Mouse (Mus musculus): ENCODE data around the gene Pycr1. TPM values are rescaled to one million over a fixed set of nuclear protein-coding genes. Genes with fewer than 3 reads are reported as not detected.
"Not testable (repeated sequence)": the region's sequence is repeated elsewhere in the genome, so short reads cannot be mapped to it uniquely, and the experiment has no call there.

The Pycr1 gene
- polyA plus RNA-seq, 1 experiment from 2014 or later: 34.9 TPM

- H3K9me3 ChIP-seq (ENCODE audit: control insufficient read depth, low read length): no peaks in the 10 kb centered on the region
- WGBS: 93% methylated on average over 4 of the region's 4 CpGs
- H3K27ac ChIP-seq (ENCODE audit: low read length): no peak overlapping the region
- H3K36me3 ChIP-seq (ENCODE audit: control insufficient read depth, insufficient read depth): peaks cover 10% of the 10 kb centered on the region; the same call in 1 of the 2 replicates
- no peak overlapping the region for H3K9ac ChIP-seq (replicated peaks; ENCODE audit: low read depth, low read length)
- H3K27me3 ChIP-seq (replicated peaks; ENCODE audit: control insufficient read depth, insufficient read depth, low read length): no peaks in the 10 kb centered on the region
- H3K4me2 ChIP-seq (ENCODE audit: low read length): no peak overlapping the region
- no peak for ATAC-seq
- no peak overlapping the region for H3K4me3 ChIP-seq (replicated peaks; ENCODE audit: low read length)
- peaks cover 10% of the 10 kb centered on the region for H3K4me1 ChIP-seq (replicated peaks; ENCODE audit: control insufficient read depth, insufficient read depth, low read length)
Measured at GRCm38 (mm10) chr11:120676951-120677350, 33.4 kb upstream of the Pycr1 start.

DNA sequence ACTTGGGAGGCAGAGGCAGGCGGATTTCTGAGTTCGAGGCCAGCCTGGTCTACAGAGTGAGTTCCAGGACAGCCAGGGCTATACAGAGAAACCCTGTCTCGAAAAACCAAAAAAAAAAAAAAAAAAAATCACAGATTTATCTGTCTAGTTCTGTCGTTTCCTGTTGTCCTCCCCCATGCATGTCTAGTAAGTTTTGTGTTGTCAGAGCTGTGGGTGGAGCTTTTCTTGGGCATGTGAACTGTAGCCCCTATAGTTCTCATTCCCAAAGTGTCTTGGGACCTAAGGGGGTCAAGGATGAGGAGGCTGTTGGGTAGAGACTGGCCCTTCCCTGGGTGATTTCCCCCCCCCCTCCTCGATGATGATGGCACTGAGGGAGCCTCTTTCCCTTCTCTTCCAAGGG lies 32.3 kb upstream of the Pycr1 start:
- not testable (repeated sequence) for ATAC-seq; H3K27ac ChIP-seq (ENCODE audit: low read length); H3K9me3 ChIP-seq (ENCODE audit: control insufficient read depth, low read length); H3K36me3 ChIP-seq (ENCODE audit: control insufficient read depth, insufficient read depth); H3K9ac ChIP-seq (replicated peaks; ENCODE audit: low read depth, low read length); H3K4me2 ChIP-seq (ENCODE audit: low read length); H3K27me3 ChIP-seq (replicated peaks; ENCODE audit: control insufficient read depth, insufficient read depth, low read length); H3K4me3 ChIP-seq (replicated peaks; ENCODE audit: low read length)
- WGBS: 92% methylated on average over 4 of the region's 5 CpGs
- peaks cover 10% of the 10 kb centered on the region for H3K4me1 ChIP-seq (replicated peaks; ENCODE audit: control insufficient read depth, insufficient read depth, low read length)

- Histone ChIP-seq H3K4me2 (ENCODE audit: low read length) (peak overlapping the region; percentile 77), H3K9me3 (ENCODE audit: control insufficient read depth, low read length) (no peaks in the 10 kb centered on the region), H3K4me1 (replicated peaks; ENCODE audit: control insufficient read depth, insufficient read depth, low read length) (peaks cover 10% of the 10 kb centered on the region), H3K36me3 (ENCODE audit: control insufficient read depth, insufficient read depth) (peaks cover 4% of the 10 kb centered on the region; the same call in 1 of the 2 replicates), H3K9ac (replicated peaks; ENCODE audit: low read depth, low read length) (peak overlapping the region; percentile 83), H3K4me3 (replicated peaks; ENCODE audit: low read length) (peak overlapping the region; percentile 87), H3K27ac (ENCODE audit: low read length) (peak overlapping the region; percentile 87), H3K27me3 (replicated peaks; ENCODE audit: control insufficient read depth, insufficient read depth, low read length) (no peaks in the 10 kb centered on the region)
- peak; percentile 9 for ATAC-seq
- WGBS: 36% methylated on average over 12 of the region's 12 CpGs
Measured at GRCm38 (mm10) chr11:120673594-120674122, 30.1 kb upstream of the Pycr1 start.

DNA sequence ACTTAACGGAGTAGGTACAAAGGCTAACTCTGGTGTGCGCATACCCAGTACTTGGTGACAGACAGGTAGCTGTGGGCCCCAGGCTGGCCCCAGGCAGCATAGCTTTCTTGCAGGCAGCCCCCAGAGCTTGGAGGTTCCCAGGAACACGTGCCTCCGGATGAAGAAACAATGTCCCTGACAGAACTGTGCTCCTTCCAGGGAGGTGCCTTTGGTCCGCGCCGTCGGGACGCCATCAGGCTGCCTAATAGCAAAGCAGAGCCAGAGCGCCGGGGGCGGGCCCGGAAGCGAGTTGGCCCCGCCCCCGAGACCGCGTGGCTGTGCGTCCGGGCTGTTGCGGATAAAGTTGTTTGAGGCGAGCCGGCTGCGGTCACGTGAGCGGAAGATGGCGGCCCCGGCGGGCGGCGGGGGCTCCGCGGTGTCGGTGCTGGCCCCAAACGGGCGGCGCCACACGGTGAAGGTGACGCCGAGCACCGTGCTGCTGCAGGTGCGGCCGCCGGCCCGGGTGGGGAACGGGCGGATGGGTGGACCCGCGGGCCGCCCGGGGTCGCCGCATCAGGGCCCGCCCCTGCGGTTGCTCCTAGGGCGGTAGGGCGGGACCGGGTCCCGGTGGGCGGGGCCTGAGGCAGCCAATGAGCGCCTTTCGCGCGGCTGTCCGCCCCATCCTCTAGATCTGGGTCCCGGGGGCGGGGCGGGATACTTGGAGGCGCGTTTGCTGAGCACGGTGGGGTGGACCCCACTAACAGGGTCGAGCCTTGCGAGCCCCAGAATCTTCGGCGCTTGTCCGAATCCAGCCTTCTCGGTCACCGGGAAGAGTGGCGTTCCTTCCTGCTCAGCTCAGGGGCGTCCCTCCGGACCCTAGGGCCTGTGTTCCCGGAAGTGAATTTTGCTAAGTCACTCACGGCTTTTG lies 29.4 kb upstream of the Pycr1 start, which contains the start of gene Aspscr1:
Aspscr1 (plus strand) TSS at position 287 of the 907 bp plus-strand sequence.
- H3K27ac ChIP-seq (ENCODE audit: low read length): peak within 1 kb of the TSS; percentile 87
- no peaks in the 10 kb centered on the region for H3K27me3 ChIP-seq (replicated peaks; ENCODE audit: control insufficient read depth, insufficient read depth, low read length)
- peak within 1 kb of the TSS; percentile 87 for H3K4me3 ChIP-seq (replicated peaks; ENCODE audit: low read length)
- H3K36me3 ChIP-seq (ENCODE audit: control insufficient read depth, insufficient read depth): peaks cover 2% of the 10 kb centered on the region; the same call in 1 of the 2 replicates
- H3K4me2 ChIP-seq (ENCODE audit: low read length): peak within 1 kb of the TSS; percentile 77
- WGBS: under 1% methylated on average over 71 of the region's 83 CpGs
- H3K9ac ChIP-seq (replicated peaks; ENCODE audit: low read depth, low read length): peak within 1 kb of the TSS; percentile 83
- ATAC-seq: peak; percentile 97
- peaks cover 10% of the 10 kb centered on the region for H3K4me1 ChIP-seq (replicated peaks; ENCODE audit: control insufficient read depth, insufficient read depth, low read length)
- H3K9me3 ChIP-seq (ENCODE audit: control insufficient read depth, low read length): no peaks in the 10 kb centered on the region

GRCm38 (mm10) chr11:120666617-120667016 lies 23.0 kb upstream of the Pycr1 start:
- Histone ChIP-seq H3K4me2 (ENCODE audit: low read length) (no peak overlapping the region), H3K9ac (replicated peaks; ENCODE audit: low read depth, low read length) (no peak overlapping the region), H3K4me1 (replicated peaks; ENCODE audit: control insufficient read depth, insufficient read depth, low read length) (no peaks in the 10 kb centered on the region), H3K27me3 (replicated peaks; ENCODE audit: control insufficient read depth, insufficient read depth, low read length) (peaks cover 18% of the 10 kb centered on the region), H3K4me3 (replicated peaks; ENCODE audit: low read length) (no peak overlapping the region), H3K27ac (ENCODE audit: low read length) (no peak overlapping the region), H3K9me3 (ENCODE audit: control insufficient read depth, low read length) (no peaks in the 10 kb centered on the region), H3K36me3 (ENCODE audit: control insufficient read depth, insufficient read depth) (no peaks in the 10 kb centered on the region)
- ATAC-seq: no peak
- WGBS: 18% methylated on average over 3 of the region's 3 CpGs

- no peak for ATAC-seq
- Histone ChIP-seq H3K27me3 (replicated peaks; ENCODE audit: control insufficient read depth, insufficient read depth, low read length) (peaks cover 29% of the 10 kb centered on the region), H3K36me3 (ENCODE audit: control insufficient read depth, insufficient read depth) (no peaks in the 10 kb centered on the region), H3K27ac (ENCODE audit: low read length) (no peak overlapping the region), H3K4me2 (ENCODE audit: low read length) (no peak overlapping the region), H3K9ac (replicated peaks; ENCODE audit: low read depth, low read length) (no peak overlapping the region), H3K4me1 (replicated peaks; ENCODE audit: control insufficient read depth, insufficient read depth, low read length) (peaks cover 8% of the 10 kb centered on the region), H3K4me3 (replicated peaks; ENCODE audit: low read length) (no peak overlapping the region), H3K9me3 (ENCODE audit: control insufficient read depth, low read length) (no peaks in the 10 kb centered on the region)
- WGBS: 87% methylated on average over 3 of the region's 3 CpGs
Measured at GRCm38 (mm10) chr11:120665406-120665805, 21.8 kb upstream of the Pycr1 start.

- H3K9me3 ChIP-seq (ENCODE audit: control insufficient read depth, low read length): no peaks in the 10 kb centered on the region
- H3K27ac ChIP-seq (ENCODE audit: low read length): no peak overlapping the region
- 61% methylated on average over 5 of the region's 5 CpGs for WGBS
- H3K36me3 ChIP-seq (ENCODE audit: control insufficient read depth, insufficient read depth): no peaks in the 10 kb centered on the region
- no peak overlapping the region for H3K9ac ChIP-seq (replicated peaks; ENCODE audit: low read depth, low read length)
- no peak for ATAC-seq
- peaks cover 17% of the 10 kb centered on the region for H3K4me1 ChIP-seq (replicated peaks; ENCODE audit: control insufficient read depth, insufficient read depth, low read length)
- no peak overlapping the region for H3K4me2 ChIP-seq (ENCODE audit: low read length)
- peaks cover 46% of the 10 kb centered on the region for H3K27me3 ChIP-seq (replicated peaks; ENCODE audit: control insufficient read depth, insufficient read depth, low read length)
- H3K4me3 ChIP-seq (replicated peaks; ENCODE audit: low read length): no peak overlapping the region
Measured at GRCm38 (mm10) chr11:120663714-120664113, 20.1 kb upstream of the Pycr1 start.

GRCm38 (mm10) chr11:120662759-120663158 lies 19.2 kb upstream of the Pycr1 start:
- H3K9ac ChIP-seq (replicated peaks; ENCODE audit: low read depth, low read length): no peak overlapping the region
- no peak overlapping the region for H3K4me3 ChIP-seq (replicated peaks; ENCODE audit: low read length)
- ATAC-seq: no peak
- WGBS: 36% methylated on average over 6 of the region's 6 CpGs
- no peaks in the 10 kb centered on the region for H3K36me3 ChIP-seq (ENCODE audit: control insufficient read depth, insufficient read depth)
- peaks cover 17% of the 10 kb centered on the region for H3K4me1 ChIP-seq (replicated peaks; ENCODE audit: control insufficient read depth, insufficient read depth, low read length)
- H3K27me3 ChIP-seq (replicated peaks; ENCODE audit: control insufficient read depth, insufficient read depth, low read length): peaks cover 56% of the 10 kb centered on the region
- H3K27ac ChIP-seq (ENCODE audit: low read length): no peak overlapping the region
- no peaks in the 10 kb centered on the region for H3K9me3 ChIP-seq (ENCODE audit: control insufficient read depth, low read length)
- no peak overlapping the region for H3K4me2 ChIP-seq (ENCODE audit: low read length)

DNA sequence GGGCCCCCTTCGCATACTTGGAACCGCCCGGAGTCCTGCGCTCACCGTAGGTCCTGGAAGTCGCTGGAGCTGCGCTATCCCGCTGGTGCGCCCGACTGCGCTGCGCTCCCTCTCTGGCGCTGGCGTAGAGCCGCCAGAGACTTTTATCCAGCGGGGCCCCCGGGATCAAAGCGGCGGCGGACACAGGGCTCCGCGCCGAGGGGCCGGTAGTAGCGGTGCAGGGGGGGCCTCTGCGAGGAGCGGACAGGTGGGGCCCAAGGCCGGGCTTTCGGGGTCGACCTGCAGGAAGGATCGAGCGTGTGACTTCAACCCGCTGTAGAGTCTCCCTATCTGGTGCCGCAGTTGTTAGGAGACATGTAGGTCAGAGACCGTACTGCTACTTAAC lies 17.5 kb upstream of the Pycr1 start, which contains the start of gene Notum:
Notum (minus strand) TSS at position 100 of the 385 bp plus-strand sequence.
- under 1% methylated on average over 35 of the region's 35 CpGs for WGBS
- Histone ChIP-seq H3K9ac (replicated peaks; ENCODE audit: low read depth, low read length) (0 out of 2 replicates have a peak within 1 kb of the TSS, but pooled peaks have one; percentile 32), H3K36me3 (ENCODE audit: control insufficient read depth, insufficient read depth) (no peaks in the 10 kb centered on the region), H3K27me3 (replicated peaks; ENCODE audit: control insufficient read depth, insufficient read depth, low read length) (peaks cover 64% of the 10 kb centered on the region), H3K4me2 (ENCODE audit: low read length) (peak within 1 kb of the TSS; percentile 65), H3K9me3 (ENCODE audit: control insufficient read depth, low read length) (no peaks in the 10 kb centered on the region), H3K27ac (ENCODE audit: low read length) (no peak within 1 kb of the TSS), H3K4me1 (replicated peaks; ENCODE audit: control insufficient read depth, insufficient read depth, low read length) (peaks cover 17% of the 10 kb centered on the region), H3K4me3 (replicated peaks; ENCODE audit: low read length) (peak within 1 kb of the TSS; percentile 43)
- no peak for ATAC-seq
